Mouse (Mus musculus) hindbrain, embryonic 15.5 days (tissue): ENCODE data around the gene Map2k4. TPM values are rescaled to one million over a fixed set of nuclear protein-coding genes. Genes with fewer than 3 reads are reported as not detected.
A peak's percentile ranks its signal among the peaks of the same experiment; 100 is the strongest.

Experiments used
- microRNA counts: library from miRNA; unstranded; fragments of <30 nt; microRNA quantifications from one replicate; lab custom pipeline; 2016
- microRNA-seq: library from miRNA; unstranded; fragments of <30 nt; microRNA quantifications from one replicate; pipeline ENCODE4, GENCODE M21; 2016
- polyA plus RNA-seq: library from polyadenylated mRNA; unstranded; fragments of >200 nt; fragmentation: Nextera tagmentation; extraction: Ambion mirVana; gene quantifications from 2 replicates; pipeline ENCODE4 v1.2.1, GENCODE M21; 2015

The Map2k4 gene
- polyA plus RNA-seq, 1 experiment from 2014 or later = 101 TPM

MicroRNAs encoded within 50 kb of the gene (microRNA counts, 519-probe panel; counts per million panel counts)
- microRNA mmu-miR-744 (lab: Ali Mortazavi, UCI) = not detected

Small RNAs within 50 kb of the gene (microRNA-seq; reads per million reads assigned to microRNA genes)
- gene Mir744 = 5,739 reads per million, percentile 92 among the genes with 10 or more reads in this experiment

Other genes starting within 250 kb of the Map2k4 start
- 17.3 and 19.9 TPM in 2 replicates for gene Zkscan6, start 18.9 kb upstream of the Map2k4 start, polyA plus RNA-seq